Mouse (Mus musculus) brain, embryonic 14.5 days (tissue): ENCODE results near the gene Srd5a1.

ENCODE experiments used
- CTCF ChIP-seq: fragments of 200-500 bp; IDR thresholded peaks from 2 replicates; pipeline ENCODE4 v1.5.1; 2012; ENCODE audit warnings: inconsistent platforms, mild to moderate bottlenecking, moderate library complexity, borderline replicate concordance; ENCODE audit not compliant: insufficient read depth, insufficient read length; ENCODE audit errors: extremely low read depth
- POLR2A ChIP-seq: fragments of 200-500 bp; IDR thresholded peaks from 2 replicates; pipeline ENCODE4 v1.6.1; 2012; ENCODE audit warnings: mild to moderate bottlenecking, inconsistent platforms, borderline replicate concordance; ENCODE audit not compliant: poor library complexity, insufficient read depth, insufficient read length, severe bottlenecking; ENCODE audit errors: extremely low read depth

DNA sequence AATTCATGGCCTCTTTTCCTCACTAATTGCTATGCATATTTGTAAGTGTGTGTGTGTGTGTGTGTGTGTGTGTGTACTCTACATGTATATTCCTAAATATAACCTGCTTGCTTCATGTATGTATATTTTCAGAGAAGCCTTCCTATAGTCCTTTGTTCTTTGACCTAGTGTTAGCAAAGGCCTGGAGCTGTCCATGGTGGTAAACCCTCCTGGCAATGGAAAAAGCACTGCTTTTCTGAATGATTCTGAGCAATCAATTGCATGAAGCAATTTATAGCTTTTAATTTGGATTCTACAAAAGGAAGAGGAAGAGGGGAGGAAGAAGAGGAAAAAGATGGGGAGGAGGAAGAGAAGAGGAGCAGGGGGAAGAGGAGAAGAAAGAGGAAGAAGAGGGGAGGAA lies 54.5 kb downstream of the Srd5a1 start:
- TF ChIP-seq CTCF (no peak), POLR2A (no peak)
